Mouse (Mus musculus): Measurements from ENCODE around the gene Ncan.

Ncan gene

GRCm38 (mm10) chr8:70129309-70129952 is 8.8 kb upstream of the Ncan start:
- no peak for DNase-seq (ENCODE audit: low spot score in 2 of 2)

- DNase-seq (ENCODE audit: low spot score in 2 of 2): no peak
Observed at GRCm38 (mm10) chr8:70128435-70128834, 7.8 kb upstream of the Ncan start.

GRCm38 (mm10) chr8:70124992-70125391 is 4.3 kb upstream of the Ncan start:
- no peak for DNase-seq (ENCODE audit: low spot score in 2 of 2)

GRCm38 (mm10) chr8:70122863-70123262 is 2.2 kb upstream of the Ncan start:
- DNase-seq (ENCODE audit: low spot score in 2 of 2): no peak

GRCm38 (mm10) chr8:70118726-70119700 is 1.7 kb downstream of the Ncan start:
- no peak for DNase-seq (ENCODE audit: low spot score in 2 of 2)

- peak in 1 of 2 experiments; percentile 25 for DNase-seq (ENCODE audit: low spot score in 2 of 2)
Observed at GRCm38 (mm10) chr8:70117611-70118010, 3.1 kb downstream of the Ncan start.

- DNase-seq (ENCODE audit: low spot score in 2 of 2): no peak
Observed at GRCm38 (mm10) chr8:70114892-70115291, 5.8 kb downstream of the Ncan start.

- no peak for DNase-seq (ENCODE audit: low spot score in 2 of 2)
Observed at GRCm38 (mm10) chr8:70114488-70114887, 6.2 kb downstream of the Ncan start.

- no peak for DNase-seq (ENCODE audit: low spot score in 2 of 2)
Observed at GRCm38 (mm10) chr8:70112401-70113016, 8.2 kb downstream of the Ncan start.

- no peak for DNase-seq (ENCODE audit: low spot score in 2 of 2)
Observed at GRCm38 (mm10) chr8:70111192-70111795, 9.4 kb downstream of the Ncan start.

- no peak for DNase-seq (ENCODE audit: low spot score in 2 of 2)
Observed at GRCm38 (mm10) chr8:70110451-70110850, 10.2 kb downstream of the Ncan start.

- no peak for DNase-seq (ENCODE audit: low spot score in 2 of 2)
Observed at GRCm38 (mm10) chr8:70104922-70105321, 15.8 kb downstream of the Ncan start.

GRCm38 (mm10) chr8:70104506-70104905 is 16.2 kb downstream of the Ncan start:
- peak; percentile 8 to 67 for DNase-seq (ENCODE audit: low spot score in 2 of 2)

- no peak for DNase-seq (ENCODE audit: low spot score in 2 of 2)
Observed at GRCm38 (mm10) chr8:70100241-70100640, 20.4 kb downstream of the Ncan start.

- no peak for DNase-seq (ENCODE audit: low spot score in 2 of 2)
Observed at GRCm38 (mm10) chr8:70099276-70099675, 21.4 kb downstream of the Ncan start.

GRCm38 (mm10) chr8:70092786-70093185 is 27.9 kb downstream of the Ncan start:
- DNase-seq (ENCODE audit: low spot score in 2 of 2): no peak

- no peak for DNase-seq (ENCODE audit: low spot score in 2 of 2)
Observed at GRCm38 (mm10) chr8:70089296-70089960, 31.2 kb downstream of the Ncan start.

GRCm38 (mm10) chr8:70087836-70088650 is 32.6 kb downstream of the Ncan start:
- DNase-seq (ENCODE audit: low spot score in 2 of 2): no peak

- no peak for DNase-seq (ENCODE audit: low spot score in 2 of 2)
Observed at GRCm38 (mm10) chr8:70087237-70087636, 33.4 kb downstream of the Ncan start.

GRCm38 (mm10) chr8:70086151-70086550 is 34.5 kb downstream of the Ncan start:
- no peak for DNase-seq (ENCODE audit: low spot score in 2 of 2)

Measured in thymus, postnatal 10 days (tissue).